Mouse (Mus musculus) ES-E14 (cell line): ENCODE results near the gene Pde8a.

Experiments used
- CHD2 ChIP-seq: IDR thresholded peaks from 2 replicates; pipeline ENCODE4 v1.6.1; 2014; ENCODE audit warnings: mild to moderate bottlenecking, low read depth, low read length, inconsistent platforms
- HCFC1 ChIP-seq: IDR thresholded peaks from 2 replicates; pipeline ENCODE4 v1.6.1; 2012; ENCODE audit warnings: low read length, inconsistent platforms, borderline replicate concordance; ENCODE audit not compliant: insufficient read depth
- ZC3H11A ChIP-seq: IDR thresholded peaks from 2 replicates; pipeline ENCODE4 v1.6.1; 2012; ENCODE audit warnings: low read depth, mild to moderate bottlenecking, inconsistent platforms, low read length, borderline replicate concordance
- ZNF384 ChIP-seq: IDR thresholded peaks from 2 replicates; pipeline ENCODE4 v1.6.1; 2012; ENCODE audit warnings: low read depth, low read length, inconsistent platforms

DNA sequence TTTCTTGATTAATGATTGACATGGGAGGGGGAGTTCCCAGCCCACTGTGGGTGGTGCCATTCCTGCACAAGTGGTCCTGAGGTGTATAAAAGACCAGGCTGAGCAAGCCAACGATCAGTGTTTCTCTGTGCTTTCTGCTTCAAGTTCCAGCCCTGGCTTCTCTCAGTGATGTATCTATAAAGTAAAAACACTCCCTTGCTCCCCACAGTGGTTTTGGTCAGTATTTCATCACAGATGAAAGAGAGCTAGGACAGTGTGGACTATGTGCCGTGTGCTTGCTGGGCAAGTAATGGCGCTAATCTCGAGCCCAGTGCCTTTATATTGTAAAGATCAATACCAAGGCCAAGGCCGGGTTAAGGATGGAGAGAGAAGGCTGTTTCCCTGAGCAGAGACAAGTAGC is 108.4 kb downstream of the Pde8a start:
- TF ChIP-seq ZC3H11A (no peak), HCFC1 (no peak), ZNF384 (no peak), CHD2 (no peak)
